Comparison of ENCODE assay signal across 8 mouse cellular contexts in the genomic region with DNA sequence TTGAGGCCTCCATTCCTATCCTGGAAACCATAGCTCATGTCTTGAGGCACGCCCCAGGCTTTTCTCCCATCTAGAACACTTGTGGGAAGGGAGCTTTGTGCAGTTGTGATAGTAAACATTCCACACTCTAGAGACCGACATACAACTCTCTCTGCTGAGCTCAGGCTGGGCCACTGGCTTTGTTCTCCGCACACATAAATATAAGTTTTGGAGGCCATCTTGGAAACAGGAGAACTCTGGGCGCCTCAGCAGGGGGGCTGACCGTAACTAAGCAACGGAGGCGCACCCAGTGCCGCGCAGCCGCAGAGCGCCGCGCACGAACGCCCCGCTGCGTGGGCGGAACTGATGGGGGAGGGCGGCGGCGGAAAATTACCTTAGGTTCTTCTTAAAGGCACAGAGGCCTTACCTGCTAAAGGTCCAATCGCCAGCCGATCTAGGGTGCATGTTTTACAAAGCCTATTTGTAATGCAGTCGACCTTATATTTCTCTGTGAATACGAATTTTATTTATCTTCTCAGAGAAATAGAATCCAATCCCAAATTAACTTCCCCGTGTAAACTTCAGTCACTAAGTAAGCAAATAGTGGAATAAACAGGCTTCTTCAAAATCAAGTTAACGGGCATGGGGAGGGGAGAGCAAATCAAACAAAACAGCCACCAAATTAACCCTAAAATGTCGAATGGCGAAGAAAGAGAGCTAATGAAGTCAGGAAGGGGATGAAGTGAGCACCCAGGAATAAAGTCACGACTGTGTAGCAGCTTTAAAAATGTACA.
DNase-seq lines count a peak whose midpoint lies in the region; ATAC-seq lines count a peak whose summit lies in the region.

No protein-coding gene starts in this region.

- H3K4me1 ChIP-seq in intestine, embryonic 15.5 days (replicated peaks), result no peaks in the 10 kb centered on the region
- peaks cover 10% of the 10 kb centered on the region for H3K4me1 ChIP-seq in midbrain, embryonic 11.5 days (ENCODE audit: control insufficient read depth, insufficient read depth, low read length)

- intact Hi-C loops in left cerebral cortex, postnatal 4 days (cut with DNase I), result no loop called here

- DNase-seq in adrenal gland, adult 8-10 months, result peak; percentile 94
- DNase-seq in embryo, embryonic 11 days, result peak; percentile 97
- DNase-seq in gastrocnemius, postnatal 25 days, result peak; percentile 93
- DNase-seq in left cerebral cortex, postnatal 4 days, result peak; percentile 96
- peak; percentile 99 for DNase-seq in midbrain, embryonic 11.5 days (ENCODE audit: low spot score, missing footprints)
- DNase-seq in right cerebral cortex, postnatal 4 days, result peak; percentile 94
- DNase-seq in yolk sac, embryonic 10.5 days (ENCODE audit: low spot score), result peak; percentile 93

- H3K27ac ChIP-seq in intestine, embryonic 15.5 days, result peak overlapping the region; percentile 83
- H3K27ac ChIP-seq in midbrain, embryonic 11.5 days (ENCODE audit: low read depth, low read length), result peak overlapping the region; percentile 75

- peak overlapping the region; percentile 32 for H3K4me3 ChIP-seq in intestine, embryonic 15.5 days (replicated peaks)
- peak overlapping the region; percentile 28 for H3K4me3 ChIP-seq in midbrain, embryonic 11.5 days (ENCODE audit: low read depth, low read length)

- peak overlapping the region; percentile 40 for H3K9ac ChIP-seq in intestine, embryonic 15.5 days
- peak overlapping the region; percentile 63 for H3K9ac ChIP-seq in midbrain, embryonic 11.5 days (ENCODE audit: low read length)

- H3K27me3 ChIP-seq in intestine, embryonic 15.5 days (replicated peaks), result no peaks in the 10 kb centered on the region
- no peaks in the 10 kb centered on the region for H3K27me3 ChIP-seq in midbrain, embryonic 11.5 days (ENCODE audit: control insufficient read depth, insufficient read depth, low read length)

- no peaks in the 10 kb centered on the region for H3K36me3 ChIP-seq in intestine, embryonic 15.5 days
- H3K36me3 ChIP-seq in midbrain, embryonic 11.5 days (ENCODE audit: control insufficient read depth, insufficient read depth, low read length), result no peaks in the 10 kb centered on the region

- WGBS in intestine, embryonic 15.5 days, result 2% methylated on average over 30 of the region's 30 CpGs
- WGBS in midbrain, embryonic 11.5 days, result 3% methylated on average over 30 of the region's 30 CpGs

- H3K4me2 ChIP-seq in intestine, embryonic 15.5 days (replicated peaks), result peak overlapping the region; percentile 60
- H3K4me2 ChIP-seq in midbrain, embryonic 11.5 days, result peak overlapping the region; percentile 49

- peak; percentile 98 for ATAC-seq in intestine, embryonic 15.5 days
- ATAC-seq in midbrain, embryonic 11.5 days (ENCODE audit: low FRiP score), result peak; percentile 89

- no peaks in the 10 kb centered on the region for H3K9me3 ChIP-seq in intestine, embryonic 15.5 days
- no peaks in the 10 kb centered on the region for H3K9me3 ChIP-seq in midbrain, embryonic 11.5 days (ENCODE audit: control insufficient read depth, low read length)

Comparison
In these comparisons a context has a peak if more than half of its experiments do, and no peak if none do; other contexts are left out.
1. Peak in every context shown above with its lines: DNase-seq, ATAC-seq, H3K4me3 ChIP-seq and H3K27ac ChIP-seq.